In the genomic region with DNA sequence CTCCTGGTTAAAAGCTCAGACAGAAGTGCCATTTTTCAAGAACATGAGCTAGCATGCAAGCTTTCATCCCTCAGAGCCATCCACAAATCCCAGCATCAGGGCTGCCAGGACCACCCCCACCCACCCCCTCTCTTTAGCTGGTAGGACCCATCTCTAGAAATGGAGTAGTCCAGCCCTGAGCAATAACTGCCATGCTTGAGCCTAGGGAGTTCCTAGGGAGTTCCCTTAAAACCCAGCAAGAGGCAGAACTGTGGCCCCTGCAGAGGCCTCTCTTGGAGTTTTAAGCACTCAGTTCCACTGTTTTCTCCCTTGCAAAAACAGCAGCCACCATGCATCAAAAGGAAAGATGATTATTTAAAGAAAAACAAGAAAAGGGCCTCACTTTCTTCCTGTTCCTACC, we compare ENCODE assay signal across 10 mouse cellular contexts. TPM values are rescaled to one million over a fixed set of nuclear protein-coding genes. Genes with fewer than 3 reads are reported as not detected.
A peak's percentile ranks its signal among the peaks of the same experiment; 100 is the strongest.
DNase-seq lines count a peak whose midpoint lies in the region; ATAC-seq and TF ChIP-seq lines count a peak whose summit lies in the region.
"Had no signal": no experiment of that assay in that cellular context is flagged by ENCODE, and none has a peak within 500 bp of the region (broad histone marks: within the 10 kb centered on the region; RNA-seq: fewer than 3 reads in every experiment).

No protein-coding gene starts in this region.

- no peaks in the 10 kb centered on the region; the same call in 1 of the 2 replicates for H3K36me3 ChIP-seq in heart, adult 2 months (ENCODE audit: control insufficient read depth, insufficient read depth, low read length)
- no peaks in the 10 kb centered on the region for H3K36me3 ChIP-seq in embryonic facial prominence, embryonic 10.5 days (replicated peaks)
- H3K36me3 ChIP-seq in hindbrain, embryonic 13.5 days, result no peaks in the 10 kb centered on the region
- H3K36me3 ChIP-seq in midbrain, embryonic 12.5 days, result no peaks in the 10 kb centered on the region

- no peak for TF ChIP-seq EP300 in heart, adult 2 months (IDR thresholded peaks at IDR 0.05; ENCODE audit: insufficient read depth, low read depth, low read length)

- DNase-seq in heart, adult 2 months, result no peak
- no peak for DNase-seq in heart, postnatal 25 days (ENCODE audit: low spot score)
- DNase-seq in embryonic facial prominence, embryonic 10.5 days (ENCODE audit: low spot score), result peak; percentile 10
- DNase-seq in right cerebral cortex, postnatal 14 days, result no peak
- no peak for DNase-seq in spleen, adult 12 weeks (ENCODE audit: low spot score)
- no peak for DNase-seq in layer of hippocampus, postnatal 14 days (ENCODE audit: low spot score in 2 of 2)
- DNase-seq: kidney, adult 8-10 months had no signal

- peak overlapping the region; percentile 45 for H3K4me3 ChIP-seq in heart, adult 2 months
- H3K4me3 ChIP-seq in embryonic facial prominence, embryonic 10.5 days, result peak overlapping the region; percentile 80; the same call in 1 of the 2 replicates
- 0 out of 2 replicates have a peak overlapping the region, but pooled peaks have one; percentile 5 for H3K4me3 ChIP-seq in hindbrain, embryonic 13.5 days
- H3K4me3 ChIP-seq in midbrain, embryonic 12.5 days, result peak overlapping the region; percentile 63; the same call in 1 of the 2 replicates

- H3K79me2 ChIP-seq in heart, adult 2 months (replicated peaks; ENCODE audit: control insufficient read depth, insufficient read depth, low read length), result peaks cover 2% of the 10 kb centered on the region

- H3K4me1 ChIP-seq in heart, adult 2 months (ENCODE audit: control insufficient read depth, insufficient read depth, low read length), result no peaks in the 10 kb centered on the region; the same call in 1 of the 2 replicates
- peaks cover 48% of the 10 kb centered on the region for H3K4me1 ChIP-seq in embryonic facial prominence, embryonic 10.5 days
- peaks cover 18% of the 10 kb centered on the region for H3K4me1 ChIP-seq in hindbrain, embryonic 13.5 days (replicated peaks)
- peaks cover 7% of the 10 kb centered on the region for H3K4me1 ChIP-seq in midbrain, embryonic 12.5 days

- no peaks in the 10 kb centered on the region for H3K27me3 ChIP-seq in heart, adult 2 months (ENCODE audit: control insufficient read depth, insufficient read depth, low read length)
- H3K27me3 ChIP-seq in embryonic facial prominence, embryonic 10.5 days (replicated peaks; ENCODE audit: low read depth, poor library complexity, severe bottlenecking), result peaks cover 47% of the 10 kb centered on the region
- H3K27me3 ChIP-seq in hindbrain, embryonic 13.5 days, result peaks cover 48% of the 10 kb centered on the region
- peaks cover 46% of the 10 kb centered on the region for H3K27me3 ChIP-seq in midbrain, embryonic 12.5 days

- H3K27ac ChIP-seq in heart, adult 2 months, result peak overlapping the region; percentile 18
- H3K27ac ChIP-seq in embryonic facial prominence, embryonic 10.5 days (replicated peaks), result peak overlapping the region; percentile 90; the same call in 1 of the 2 replicates
- no peak overlapping the region for H3K27ac ChIP-seq in hindbrain, embryonic 13.5 days
- no peak overlapping the region for H3K27ac ChIP-seq in midbrain, embryonic 12.5 days (replicated peaks)
- H3K27ac ChIP-seq: macrophage had no signal

- H3K9ac ChIP-seq in heart, adult 2 months (ENCODE audit: low read depth, low read length), result peak overlapping the region; percentile 39
- H3K9ac ChIP-seq in hindbrain, embryonic 13.5 days, result no peak overlapping the region
- no peak overlapping the region for H3K9ac ChIP-seq in midbrain, embryonic 12.5 days (replicated peaks)

- TF ChIP-seq CTCF in heart, adult 2 months (IDR thresholded peaks at IDR 0.05), result no peak

- H3K4me2 ChIP-seq in hindbrain, embryonic 13.5 days, result peak overlapping the region; percentile 82
- peak overlapping the region; percentile 98 for H3K4me2 ChIP-seq in midbrain, embryonic 12.5 days (replicated peaks)

- intact Hi-C loops in heart, adult 2 months (cut with DNase I), result loop anchor here (2.0 to 5.0 kb wide), 2 partner anchors 61 to 321 kb away; no protein-coding TSS in a partner anchor
- intact Hi-C loops in heart, postnatal 25 days (cut with DNase I), result loop anchor here (5.0 kb wide), 1 partner anchor 326 kb away; no protein-coding TSS in a partner anchor

- no peaks in the 10 kb centered on the region for H3K9me3 ChIP-seq in embryonic facial prominence, embryonic 10.5 days
- H3K9me3 ChIP-seq in hindbrain, embryonic 13.5 days, result no peaks in the 10 kb centered on the region
- H3K9me3 ChIP-seq in midbrain, embryonic 12.5 days, result no peaks in the 10 kb centered on the region

- TF ChIP-seq POLR2A in heart, adult 2 months (IDR thresholded peaks at IDR 0.05; ENCODE audit: insufficient read depth, low read depth, low read length), result no peak

- ATAC-seq in hindbrain, embryonic 13.5 days (ENCODE audit: low FRiP score), result no peak
- ATAC-seq in midbrain, embryonic 12.5 days (ENCODE audit: low FRiP score, low read depth), result no peak

RNA-seq across cellular contexts. Expression of gene Pde3a, which starts 1.0 kb away (rescaled TPM):
- total RNA-seq in heart, adult 2 months (2021), result 10 to 100 TPM; 64.6 to 72.3 TPM
- 18.0 and 23.9 TPM in 2 replicates for polyA plus RNA-seq in heart, adult 2 months (2012; rRNA removed)
- total RNA-seq in heart, postnatal 25 days (2021), result 10 to 100 TPM; 54.3 to 54.9 TPM
- polyA plus RNA-seq in embryonic facial prominence, embryonic 10.5 days (2016; fragmentation: Nextera tagmentation; extraction: Ambion mirVana), result 1.3 and 2.0 TPM in 2 replicates
- polyA plus RNA-seq in hindbrain, embryonic 13.5 days (2015; fragmentation: Nextera tagmentation; extraction: Ambion mirVana), result 1.4 and 1.6 TPM in 2 replicates
- polyA plus RNA-seq in midbrain, embryonic 12.5 days (2016; fragmentation: Nextera tagmentation; extraction: Ambion mirVana), result 2.6 and 2.7 TPM in 2 replicates
- total RNA-seq in layer of hippocampus, postnatal 14 days (2021), result 1 to 10 TPM; 4.2 to 5.1 TPM

Comparison
In these comparisons a context has a peak if more than half of its experiments do, and no peak if none do; other contexts are left out.
1. H3K27ac ChIP-seq: peak in heart, adult 2 months (single experiment) and embryonic facial prominence, embryonic 10.5 days (single experiment); none in hindbrain, embryonic 13.5 days (single experiment) and midbrain, embryonic 12.5 days (single experiment).
2. H3K4me3 ChIP-seq: peak in every context shown above with its lines; median percentile 80 in embryonic facial prominence, embryonic 10.5 days; 63 in midbrain, embryonic 12.5 days; 45 in heart, adult 2 months; 5 in hindbrain, embryonic 13.5 days.